Mouse (Mus musculus) spleen, postnatal 4 days (tissue): ENCODE results near the gene Pcsk6.
"Not testable (repeated sequence)": the region's sequence is repeated elsewhere in the genome, so short reads cannot be mapped to it uniquely, and the experiment has no call there.

Experiments used
- DNase-seq, 2 experiments: peaks; one replicate each; pipeline ENCODE4 v3.0.0; 2022; ENCODE audit warnings: low spot score in 2 of 2

The Pcsk6 gene

GRCm38 (mm10) chr7:66048446-66049230 lies 187.1 kb downstream of the Pcsk6 start:
- no peak for DNase-seq

GRCm38 (mm10) chr7:66053946-66054483 lies 192.5 kb downstream of the Pcsk6 start:
- no peak for DNase-seq

GRCm38 (mm10) chr7:66055356-66055755 lies 193.8 kb downstream of the Pcsk6 start:
- DNase-seq, result not testable (repeated sequence)

- DNase-seq, result no peak
Measured at GRCm38 (mm10) chr7:66058703-66059102, 197.2 kb downstream of the Pcsk6 start, which contains the start of gene Snrpa1. Gene Snrpa1 (plus strand): TSS chr7:66059003.

- peak; percentile 84 to 93 for DNase-seq
Measured at GRCm38 (mm10) chr7:66060066-66060956, 198.8 kb downstream of the Pcsk6 start.

- no peak for DNase-seq
Measured at GRCm38 (mm10) chr7:66061057-66061456, 199.5 kb downstream of the Pcsk6 start.

GRCm38 (mm10) chr7:66076411-66076810 lies 214.9 kb downstream of the Pcsk6 start:
- DNase-seq, result no peak

GRCm38 (mm10) chr7:66079364-66080230 lies 218.1 kb downstream of the Pcsk6 start, which contains the start of gene Selenos:
Gene Selenos (plus strand): TSS chr7:66079649.
- DNase-seq, result peak; percentile 95 to 96

- DNase-seq, result no peak
Measured at GRCm38 (mm10) chr7:66080231-66080613, 218.7 kb downstream of the Pcsk6 start.

GRCm38 (mm10) chr7:66083757-66084156 lies 222.2 kb downstream of the Pcsk6 start:
- no peak for DNase-seq

- no peak for DNase-seq
Measured at GRCm38 (mm10) chr7:66084546-66084945, 223.0 kb downstream of the Pcsk6 start.

GRCm38 (mm10) chr7:66087652-66088051 lies 226.1 kb downstream of the Pcsk6 start:
- no peak for DNase-seq

- DNase-seq, result no peak
Measured at GRCm38 (mm10) chr7:66088077-66088476, 226.5 kb downstream of the Pcsk6 start.

GRCm38 (mm10) chr7:66090676-66091190 lies 229.2 kb downstream of the Pcsk6 start:
- no peak for DNase-seq

GRCm38 (mm10) chr7:66091553-66091952 lies 230.0 kb downstream of the Pcsk6 start:
- DNase-seq, result no peak

- DNase-seq, result no peak
Measured at GRCm38 (mm10) chr7:66092656-66093055, 231.1 kb downstream of the Pcsk6 start.

- no peak for DNase-seq
Measured at GRCm38 (mm10) chr7:66094141-66094540, 232.6 kb downstream of the Pcsk6 start.

- DNase-seq, result no peak
Measured at GRCm38 (mm10) chr7:66098803-66099202, 237.3 kb downstream of the Pcsk6 start.
